In genomic region chr2:174074621-174075020, GRCm38 (mm10) we compare ENCODE assay signal across 9 mouse cellular contexts. TPM values are rescaled to one million over a fixed set of nuclear protein-coding genes. Genes with fewer than 3 reads are reported as not detected.
DNase-seq lines count a peak whose midpoint lies in the region; ATAC-seq and TF ChIP-seq lines count a peak whose summit lies in the region.
"Had no signal": no experiment of that assay in that cellular context is flagged by ENCODE, and none has a peak within 500 bp of the region (broad histone marks: within the 10 kb centered on the region; RNA-seq: fewer than 3 reads in every experiment).

No protein-coding gene starts in this region.

- ATAC-seq in heart, embryonic 15.5 days (replicated peaks; ENCODE audit: insufficient number of reproducible peaks, insufficient read depth, low FRiP score, low read depth): no peak
- no peak for ATAC-seq in embryonic facial prominence, embryonic 15.5 days (ENCODE audit: insufficient number of reproducible peaks, low FRiP score, low TSS enrichment, low read depth)
- no peak for ATAC-seq in limb, embryonic 14.5 days (ENCODE audit: low FRiP score, low read depth)
- ATAC-seq: Patski had no signal

- H3K27ac ChIP-seq in heart, embryonic 15.5 days: peak overlapping the region; percentile 96
- H3K27ac ChIP-seq in ES-E14 (ENCODE audit: insufficient read depth, low read depth, low read length, poor library complexity, severe bottlenecking): no peak overlapping the region
- peak overlapping the region; percentile 98 for H3K27ac ChIP-seq in embryonic facial prominence, embryonic 15.5 days (replicated peaks)
- peak overlapping the region; percentile 98 for H3K27ac ChIP-seq in limb, embryonic 14.5 days (replicated peaks; ENCODE audit: low read depth, low read length)

- H3K36me3 ChIP-seq in heart, embryonic 15.5 days: no peaks in the 10 kb centered on the region
- no peaks in the 10 kb centered on the region for H3K36me3 ChIP-seq in ES-E14 (ENCODE audit: control insufficient read depth, insufficient read depth, low read length, poor library complexity, severe bottlenecking)
- H3K36me3 ChIP-seq in embryonic facial prominence, embryonic 15.5 days: no peaks in the 10 kb centered on the region
- H3K36me3 ChIP-seq in limb, embryonic 14.5 days (ENCODE audit: control insufficient read depth, insufficient read depth, low read length): no peaks in the 10 kb centered on the region
- H3K36me3 ChIP-seq in splenic B cell, adult 2 months (ENCODE audit: control insufficient read depth, insufficient read depth, low read length, poor library complexity, severe bottlenecking): no peaks in the 10 kb centered on the region

- in situ Hi-C loops in ES-E14 (cut with MboI; ENCODE audit: low sequenced_read_pairs in 2 of 2, unreplicated experiment in 2 of 2): no loop called here

- no peak for DNase-seq in heart, adult 8-10 months (ENCODE audit: low spot score)
- no peak for DNase-seq in ES-E14 (ENCODE audit: low read depth, low spot score)
- no peak for DNase-seq in limb, embryonic 14.5 days (ENCODE audit: low spot score)
- DNase-seq in splenic B cell, adult 2 months (ENCODE audit: low read depth, low spot score): peak; percentile 1
- no peak for DNase-seq in layer of hippocampus, adult 11-12 months (ENCODE audit: low spot score)
- no peak for DNase-seq in c-Kit-positive CD71-positive TER-119-positive erythroid progenitor cells, embryonic 14.5 days (ENCODE audit: low spot score)

- no peaks in the 10 kb centered on the region for H3K27me3 ChIP-seq in heart, embryonic 15.5 days
- H3K27me3 ChIP-seq in embryonic facial prominence, embryonic 15.5 days: no peaks in the 10 kb centered on the region
- H3K27me3 ChIP-seq in limb, embryonic 14.5 days (ENCODE audit: control insufficient read depth, insufficient read depth, low read length): no peaks in the 10 kb centered on the region
- H3K27me3 ChIP-seq in splenic B cell, adult 2 months (ENCODE audit: control insufficient read depth, insufficient read depth, low read length, poor library complexity, severe bottlenecking): no peaks in the 10 kb centered on the region
- H3K27me3 ChIP-seq: Patski had no signal

- peaks cover 25% of the 10 kb centered on the region for H3K4me1 ChIP-seq in heart, embryonic 15.5 days (replicated peaks)
- H3K4me1 ChIP-seq in ES-E14 (ENCODE audit: control insufficient read depth in 2 of 2, insufficient read depth in 2 of 2, low read length in 2 of 2, poor library complexity in 1 of 2): peaks cover 2 to 3% of the 10 kb centered on the region in 2 experiments; a peak in 1 of 4 replicates
- H3K4me1 ChIP-seq in embryonic facial prominence, embryonic 15.5 days: peaks cover 41% of the 10 kb centered on the region
- peaks cover 30% of the 10 kb centered on the region for H3K4me1 ChIP-seq in limb, embryonic 14.5 days (ENCODE audit: control insufficient read depth, insufficient read depth, low read length)

- no peak for TF ChIP-seq POLR2A in limb, embryonic 14.5 days (IDR thresholded peaks at IDR 0.05; ENCODE audit: borderline replicate concordance, extremely low read depth, insufficient read depth, insufficient read length)

- peak overlapping the region; percentile 91 for H3K4me2 ChIP-seq in heart, embryonic 15.5 days
- H3K4me2 ChIP-seq in embryonic facial prominence, embryonic 15.5 days (replicated peaks): peak overlapping the region; percentile 85
- H3K4me2 ChIP-seq in limb, embryonic 14.5 days (replicated peaks; ENCODE audit: low read depth, low read length, severe bottlenecking): peak overlapping the region; percentile 79

- H3K9me3 ChIP-seq in heart, embryonic 15.5 days (replicated peaks): no peaks in the 10 kb centered on the region
- H3K9me3 ChIP-seq in ES-E14 (ENCODE audit: control insufficient read depth, insufficient read depth, low read depth, low read length): no peaks in the 10 kb centered on the region
- H3K9me3 ChIP-seq in embryonic facial prominence, embryonic 15.5 days (replicated peaks): no peaks in the 10 kb centered on the region
- H3K9me3 ChIP-seq in limb, embryonic 14.5 days (ENCODE audit: control insufficient read depth, low read length): no peaks in the 10 kb centered on the region

- peak overlapping the region; percentile 89 for H3K4me3 ChIP-seq in heart, embryonic 15.5 days
- H3K4me3 ChIP-seq in ES-E14 (ENCODE audit: insufficient read depth in 1 of 2, low read depth in 1 of 2, low read length in 2 of 2, poor library complexity in 1 of 2, severe bottlenecking in 1 of 2): peak overlapping the region; percentile 46 to 97
- peak overlapping the region; percentile 91 for H3K4me3 ChIP-seq in embryonic facial prominence, embryonic 15.5 days (replicated peaks)
- H3K4me3 ChIP-seq in limb, embryonic 14.5 days (replicated peaks; ENCODE audit: low read length): peak overlapping the region; percentile 70

- H3K9ac ChIP-seq in heart, embryonic 15.5 days: peak overlapping the region; percentile 48
- H3K9ac ChIP-seq in ES-E14 (ENCODE audit: insufficient read depth, low read depth, low read length, poor library complexity, severe bottlenecking): peak overlapping the region; percentile 21; the same call in 1 of the 2 replicates
- H3K9ac ChIP-seq in embryonic facial prominence, embryonic 15.5 days: peak overlapping the region; percentile 34
- H3K9ac ChIP-seq in limb, embryonic 14.5 days (ENCODE audit: low read depth, low read length, severe bottlenecking): peak overlapping the region; percentile 49

- WGBS in heart, embryonic 15.5 days: 3% methylated on average over 7 of the region's 13 CpGs
- 0% methylated on average over 7 of the region's 13 CpGs for WGBS in embryonic facial prominence, embryonic 15.5 days
- WGBS in limb, embryonic 14.5 days: 2% methylated on average over 7 of the region's 13 CpGs

TF ChIP-seq in ES-E14, 5 proteins besides CTCF, POLR2A, EP300 and RAD21:
- TF ChIP-seq ZC3H11A (IDR thresholded peaks at IDR 0.05; ENCODE audit: borderline replicate concordance, low read depth, low read length): no peak
- no peak for TF ChIP-seq HCFC1 (IDR thresholded peaks at IDR 0.05; ENCODE audit: borderline replicate concordance, insufficient read depth, low read length)
- TF ChIP-seq ZNF384 (IDR thresholded peaks at IDR 0.05; ENCODE audit: low read depth, low read length): no peak
- no peak for TF ChIP-seq MAFK (IDR thresholded peaks at IDR 0.05; ENCODE audit: insufficient read depth, low read depth, low read length)
- no peak for TF ChIP-seq CHD2 (IDR thresholded peaks at IDR 0.05; ENCODE audit: low read depth, low read length)

RNA-seq across cellular contexts. Expression of gene Stx16, which starts 1.5 kb away (rescaled TPM):
- 8.1 and 9.1 TPM in 2 replicates for polyA plus RNA-seq in heart, embryonic 15.5 days (2015; fragmentation: Nextera tagmentation; extraction: Ambion mirVana)
- total RNA-seq in heart, adult 8-10 months (2022): 10 to 100 TPM; 17.0 to 21.3 (median 18.8) TPM
- total RNA-seq in ES-E14 (2012; rRNA removed): 31.4 and 31.6 TPM in 2 replicates
- polyA plus RNA-seq in embryonic facial prominence, embryonic 15.5 days (2015; fragmentation: Nextera tagmentation; extraction: Ambion mirVana): 11.8 and 13.4 TPM in 2 replicates
- polyA plus RNA-seq in limb, embryonic 14.5 days (2012; rRNA removed): 67.7 and 67.8 TPM in 2 replicates
- 10.9 and 11.3 TPM in 2 replicates for polyA plus RNA-seq in limb, embryonic 14.5 days (2014; fragmentation: Nextera tagmentation; extraction: Ambion mirVana)

RNA-seq across cellular contexts. Expression of gene Npepl1, which starts 35.5 kb away (rescaled TPM):
- 43.1 and 53.8 TPM in 2 replicates for polyA plus RNA-seq in heart, embryonic 15.5 days (2015; fragmentation: Nextera tagmentation; extraction: Ambion mirVana)
- total RNA-seq in heart, adult 8-10 months (2022): 10 to 100 TPM; 75.9 to 81.5 (median 77.7) TPM
- 12.9 and 18.0 TPM in 2 replicates for total RNA-seq in ES-E14 (2012; rRNA removed)
- 66.8 and 74.4 TPM in 2 replicates for polyA plus RNA-seq in embryonic facial prominence, embryonic 15.5 days (2015; fragmentation: Nextera tagmentation; extraction: Ambion mirVana)
- polyA plus RNA-seq in limb, embryonic 14.5 days (2012; rRNA removed): 136 and 177 TPM in 2 replicates
- 72.4 and 76.9 TPM in 2 replicates for polyA plus RNA-seq in limb, embryonic 14.5 days (2014; fragmentation: Nextera tagmentation; extraction: Ambion mirVana)
